8 mouse cellular contexts compared by ENCODE assay signal in the genomic region with DNA sequence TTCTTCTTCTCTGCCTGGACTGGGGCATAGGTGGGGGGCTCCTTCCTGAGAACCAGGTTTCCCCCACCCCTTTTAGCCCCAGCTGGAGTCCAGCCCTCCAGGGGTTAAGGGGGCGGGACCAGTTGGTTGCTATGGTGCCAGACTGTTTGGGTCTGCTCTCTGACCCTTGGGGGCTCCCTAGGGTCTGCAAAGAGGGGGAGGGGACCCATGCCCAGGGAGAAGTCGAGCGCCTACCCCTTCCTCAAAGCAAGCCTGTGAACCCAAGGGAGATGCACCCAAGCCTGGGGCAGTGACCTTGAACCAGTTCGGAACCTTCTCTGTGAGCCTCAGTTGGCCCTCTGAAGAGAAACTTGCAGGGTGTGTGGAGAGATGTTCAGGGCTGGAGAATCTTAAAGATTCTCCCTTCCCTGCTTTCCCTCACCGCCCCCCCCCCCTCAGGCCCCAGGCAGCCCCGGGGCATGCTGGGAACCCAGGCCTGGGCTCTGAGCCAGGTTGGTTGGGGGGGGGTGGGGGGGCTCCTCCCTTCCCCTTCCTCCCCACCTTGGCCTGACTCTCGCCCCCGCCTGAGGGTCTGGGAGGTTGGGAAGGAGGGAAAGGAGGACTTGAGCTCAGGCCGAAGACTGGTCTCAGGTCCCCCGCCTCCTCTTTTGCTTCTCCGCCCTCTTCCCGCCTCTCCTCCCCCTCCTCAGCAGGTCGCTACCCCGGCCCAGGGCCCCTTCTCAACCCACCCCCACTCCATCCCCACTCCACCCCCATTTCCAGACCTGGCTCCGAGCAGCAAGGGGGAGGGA. TPM values are rescaled to one million over a fixed set of nuclear protein-coding genes. Genes with fewer than 3 reads are reported as not detected.
DNase-seq lines count a peak whose midpoint lies in the region; ATAC-seq lines count a peak whose summit lies in the region.

No protein-coding gene starts in this region.

- no peaks in the 10 kb centered on the region for H3K9me3 ChIP-seq in liver, embryonic 13.5 days (replicated peaks)
- H3K9me3 ChIP-seq in neural tube, embryonic 15.5 days (replicated peaks), result no peaks in the 10 kb centered on the region

- WGBS in liver, embryonic 13.5 days (ENCODE audit: insufficient replicate concordance), result 7% methylated on average over 9 of the region's 15 CpGs
- 0% methylated on average over 12 of the region's 15 CpGs for WGBS in neural tube, embryonic 15.5 days

- H3K27me3 ChIP-seq in liver, embryonic 13.5 days, result peaks cover 37% of the 10 kb centered on the region
- no peaks in the 10 kb centered on the region for H3K27me3 ChIP-seq in neural tube, embryonic 15.5 days (replicated peaks)

- peak; percentile 78 for DNase-seq in 3T3-L1 (ENCODE audit: low read depth, low spot score)
- peak; percentile 83 for DNase-seq in R1 (ENCODE audit: low read depth, low spot score)
- peak; percentile 91 for DNase-seq in embryo, embryonic 11 days
- peak; percentile 66 to 70 for DNase-seq in heart, adult 18-20 months
- peak; percentile 60 for DNase-seq in kidney, adult 11 months
- DNase-seq in liver, embryonic 13.5 days, result no peak
- DNase-seq in thymus, postnatal 10 days (ENCODE audit: low spot score in 2 of 2), result no peak

- no peaks in the 10 kb centered on the region for H3K36me3 ChIP-seq in liver, embryonic 13.5 days
- no peaks in the 10 kb centered on the region; the same call in 1 of the 2 replicates for H3K36me3 ChIP-seq in neural tube, embryonic 15.5 days

- H3K4me2 ChIP-seq in liver, embryonic 13.5 days, result peak overlapping the region; percentile 62
- peak overlapping the region; percentile 89 for H3K4me2 ChIP-seq in neural tube, embryonic 15.5 days

- H3K27ac ChIP-seq in liver, embryonic 13.5 days, result peak overlapping the region; percentile 68
- peak overlapping the region; percentile 100 for H3K27ac ChIP-seq in neural tube, embryonic 15.5 days (replicated peaks)

- peaks cover 5% of the 10 kb centered on the region; the same call in 1 of the 2 replicates for H3K4me1 ChIP-seq in liver, embryonic 13.5 days (replicated peaks)
- H3K4me1 ChIP-seq in neural tube, embryonic 15.5 days, result peaks cover 44% of the 10 kb centered on the region

- H3K9ac ChIP-seq in liver, embryonic 13.5 days, result peak overlapping the region; percentile 50; the same call in 1 of the 2 replicates
- peak overlapping the region; percentile 95 for H3K9ac ChIP-seq in neural tube, embryonic 15.5 days (replicated peaks)

- peak; percentile 21 for ATAC-seq in liver, embryonic 13.5 days (ENCODE audit: low read depth)
- ATAC-seq in neural tube, embryonic 15.5 days (ENCODE audit: low FRiP score), result peak; percentile 28

- H3K4me3 ChIP-seq in liver, embryonic 13.5 days (replicated peaks), result peak overlapping the region; percentile 61
- peak overlapping the region; percentile 82 for H3K4me3 ChIP-seq in neural tube, embryonic 15.5 days (replicated peaks)

RNA-seq across cellular contexts. Expression of gene Spaca6, which starts 1.4 kb away (rescaled TPM):
- total RNA-seq in heart, adult 18-20 months (2021), result 1 to 10 TPM; 6.7 to 9.7 TPM
- polyA plus RNA-seq in liver, embryonic 13.5 days (2015; fragmentation: Nextera tagmentation; extraction: Ambion mirVana), result 3.1 and 3.4 TPM in 2 replicates
- polyA plus RNA-seq in neural tube, embryonic 15.5 days (2015; fragmentation: Nextera tagmentation; extraction: Ambion mirVana), result 21.8 and 29.6 TPM in 2 replicates

RNA-seq across cellular contexts. Expression of gene Has1, which starts 26.6 kb away (rescaled TPM):
- under 1 TPM; 0.13 to 0.17 TPM for total RNA-seq in heart, adult 18-20 months (2021)
- 0.05 TPM in 2 replicates for polyA plus RNA-seq in liver, embryonic 13.5 days (2015; fragmentation: Nextera tagmentation; extraction: Ambion mirVana)
- 1.4 and 1.9 TPM in 2 replicates for polyA plus RNA-seq in neural tube, embryonic 15.5 days (2015; fragmentation: Nextera tagmentation; extraction: Ambion mirVana)

RNA-seq across cellular contexts. Expression of gene Fpr1, which starts 55.4 kb away (rescaled TPM):
- total RNA-seq in heart, adult 18-20 months (2021), result not detected
- 1.9 and 2.3 TPM in 2 replicates for polyA plus RNA-seq in liver, embryonic 13.5 days (2015; fragmentation: Nextera tagmentation; extraction: Ambion mirVana)
- 0.15 and 0.23 TPM in 2 replicates for polyA plus RNA-seq in neural tube, embryonic 15.5 days (2015; fragmentation: Nextera tagmentation; extraction: Ambion mirVana)

RNA-seq across cellular contexts. Expression of gene Fpr2, which starts 59.2 kb away (rescaled TPM):
- not detected for total RNA-seq in heart, adult 18-20 months (2021)
- 0.36 and 0.95 TPM in 2 replicates for polyA plus RNA-seq in liver, embryonic 13.5 days (2015; fragmentation: Nextera tagmentation; extraction: Ambion mirVana)
- 0.44 TPM in 1 of 2 replicates, not detected in the other for polyA plus RNA-seq in neural tube, embryonic 15.5 days (2015; fragmentation: Nextera tagmentation; extraction: Ambion mirVana)

RNA-seq across cellular contexts. Expression of gene Fpr3, which starts 59.3 kb away (rescaled TPM):
- total RNA-seq in heart, adult 18-20 months (2021), result not detected
- polyA plus RNA-seq in liver, embryonic 13.5 days (2015; fragmentation: Nextera tagmentation; extraction: Ambion mirVana), result not detected in 2 replicates
- polyA plus RNA-seq in neural tube, embryonic 15.5 days (2015; fragmentation: Nextera tagmentation; extraction: Ambion mirVana), result not detected in 2 replicates

Comparison
In these comparisons a context has a peak if more than half of its experiments do, and no peak if none do; other contexts are left out.
1. DNase-seq: peak in 3T3-L1 (single experiment), R1 (single experiment), embryo, embryonic 11 days (single experiment), heart, adult 18-20 months (2 of 2) and kidney, adult 11 months (single experiment); none in liver, embryonic 13.5 days (single experiment) and thymus, postnatal 10 days (0 of 2).